Mouse (Mus musculus) naive thymus-derived CD4-positive, alpha-beta T cell, adult 2 months (primary cell): ENCODE measurements at regions not wholly inside any gene's neighbourhood (a gene's known extent, or its start where the extent isn't known, plus 50 kb on each side); places are given as distances from the start of the nearest gene placed in this dataset.
"Not testable (repeated sequence)": the region's sequence is repeated elsewhere in the genome, so short reads cannot be mapped to it uniquely, and the experiment has no call there.

Experiments used
- DNase-seq: peaks from one replicate; pipeline ENCODE4 v3.0.0-alpha.2; 2011; ENCODE audit warnings: low read depth

DNA sequence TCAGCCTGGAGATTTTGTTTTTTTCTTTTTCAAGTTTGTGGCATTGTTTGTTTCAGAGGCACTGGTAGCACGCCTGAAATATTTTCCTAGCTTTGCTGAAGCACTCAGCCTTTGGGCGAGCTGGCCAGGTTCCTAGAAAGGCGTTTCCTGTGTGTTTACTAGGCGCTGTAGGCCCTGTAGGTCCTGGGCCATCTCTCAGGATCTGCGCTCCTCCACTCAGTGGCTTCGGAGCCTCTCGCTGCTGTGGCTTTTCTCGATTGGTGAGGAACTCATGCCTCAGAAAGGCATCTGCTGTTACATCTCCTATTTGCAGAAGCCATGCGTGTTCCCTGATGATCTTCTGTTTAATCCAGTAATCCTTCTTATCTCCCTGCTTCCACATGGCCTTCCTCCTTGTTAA lies 188.0 kb upstream of the Plcz1 start:
- no peak for DNase-seq

DNA sequence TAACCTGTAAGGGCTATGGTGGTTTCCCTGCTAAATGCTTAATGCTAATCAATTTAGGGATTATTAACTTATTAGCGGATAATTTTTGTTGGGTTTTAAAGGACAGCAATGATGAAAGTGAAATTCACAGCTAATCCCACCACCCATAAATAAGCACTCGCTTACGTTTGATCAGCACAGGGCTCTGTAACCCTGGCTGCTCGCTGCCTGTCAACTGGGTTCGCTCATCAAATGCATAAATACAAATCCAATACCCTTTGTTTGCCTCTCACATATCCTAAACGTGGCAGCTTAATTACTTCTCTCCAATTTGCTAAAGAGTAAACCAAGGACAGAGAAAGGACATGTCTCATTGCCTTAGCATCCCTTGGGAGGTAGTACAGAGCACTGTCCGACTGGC lies 187.5 kb upstream of the Plcz1 start:
- DNase-seq: no peak

DNA sequence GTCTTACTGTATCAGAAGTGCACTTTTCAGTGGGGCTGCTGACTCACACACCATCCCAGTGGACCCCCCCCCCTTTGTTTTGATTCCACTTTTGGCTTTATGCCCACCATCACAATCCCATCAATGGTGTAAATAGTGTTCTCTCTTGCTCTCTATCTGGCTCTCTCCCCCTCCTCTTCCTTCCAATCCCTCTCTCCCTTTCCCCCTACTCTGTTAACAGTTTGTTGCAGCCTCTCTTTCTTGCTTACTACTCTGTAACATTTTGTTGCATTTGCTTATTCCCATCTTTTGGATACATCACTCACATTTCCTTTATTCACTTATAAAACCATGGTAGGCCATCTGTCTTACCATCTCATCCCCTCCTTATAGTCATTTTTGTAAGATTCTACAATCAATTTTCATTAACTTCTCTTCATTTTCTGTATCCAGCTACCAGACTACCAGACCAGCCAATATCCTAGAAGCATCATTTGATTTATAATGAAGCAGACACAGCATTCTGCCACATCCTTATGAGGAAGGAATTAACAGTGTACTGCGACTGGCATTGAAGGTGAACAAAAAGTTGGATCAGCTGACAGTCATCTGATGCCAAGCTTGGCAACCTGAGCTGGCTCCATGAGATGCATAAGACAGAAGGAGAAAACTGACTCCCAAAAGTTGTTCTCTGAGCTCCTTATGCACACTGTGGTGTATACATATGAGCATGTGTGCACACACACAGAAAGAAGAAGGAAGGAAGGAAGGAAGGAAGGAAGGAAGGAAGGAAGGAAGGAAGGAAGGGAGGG lies 181.5 kb upstream of the Plcz1 start:
- no peak for DNase-seq

DNA sequence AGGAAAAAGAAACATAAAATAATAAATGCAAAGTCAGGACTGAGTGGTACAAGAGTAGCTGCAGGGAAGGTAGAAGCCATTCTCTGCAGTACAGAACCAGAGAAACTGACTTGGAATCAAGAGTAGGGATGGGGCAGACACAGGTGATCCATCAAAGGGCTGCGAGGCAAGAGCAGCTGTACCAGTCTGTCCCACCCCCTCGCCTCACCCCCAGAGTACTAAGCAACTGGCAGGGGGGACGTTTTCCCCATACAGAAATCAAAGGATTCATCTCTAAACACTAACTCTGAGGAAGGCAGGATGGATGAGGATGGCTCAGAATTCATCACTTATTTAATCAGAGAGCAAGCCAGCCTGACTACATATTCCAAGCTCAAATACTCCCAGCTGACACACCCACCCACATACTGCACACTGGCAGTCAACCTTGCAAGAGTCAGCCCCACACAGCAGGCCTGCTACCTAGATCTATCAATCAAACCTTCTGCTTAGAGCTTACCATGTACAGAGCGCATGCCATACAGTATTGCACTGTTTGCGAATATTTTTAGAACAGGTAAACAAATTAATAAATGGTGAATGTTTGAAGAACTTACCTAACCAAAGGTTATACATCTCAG lies 180.5 kb upstream of the Plcz1 start:
- no peak for DNase-seq

DNA sequence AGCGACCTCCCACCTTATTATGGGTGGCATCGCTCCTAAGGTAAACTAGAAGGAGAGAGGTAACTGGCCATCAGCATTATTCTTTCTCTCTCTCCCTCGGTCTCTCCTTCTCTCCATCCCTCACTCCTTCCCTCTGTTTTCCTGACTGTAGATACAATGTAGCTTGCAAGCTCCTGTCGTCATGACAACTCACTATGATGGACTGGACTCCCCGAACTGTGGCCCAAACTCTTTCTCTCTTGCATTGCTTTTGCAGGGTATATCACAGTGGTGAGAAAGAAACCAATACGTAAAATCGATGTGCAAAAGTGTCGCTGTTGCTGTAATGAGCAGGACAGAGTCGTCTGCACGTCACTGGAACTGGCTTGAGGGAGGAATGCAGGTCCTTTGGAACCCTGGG lies 177.5 kb upstream of the Plcz1 start:
- DNase-seq: no peak

DNA sequence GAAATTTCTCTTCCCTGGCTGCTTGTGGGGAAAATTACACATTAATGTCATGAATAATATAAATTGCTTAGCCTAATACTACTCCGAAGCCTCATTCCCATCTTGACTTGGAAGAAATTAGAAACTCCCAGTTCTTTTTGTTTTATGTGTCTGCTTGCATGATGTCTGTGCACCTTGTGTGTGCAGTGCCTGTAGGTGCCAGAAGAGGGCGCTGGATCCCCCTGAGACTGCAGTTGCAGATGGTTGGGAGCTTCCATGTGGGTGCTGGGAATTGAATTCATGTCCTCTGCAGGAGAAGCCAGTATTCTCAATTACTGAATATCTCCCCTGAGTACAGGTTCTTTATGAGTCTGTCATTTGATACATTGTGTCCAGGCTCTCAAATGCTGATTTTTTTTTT lies 171.1 kb upstream of the Plcz1 start:
- no peak for DNase-seq

DNA sequence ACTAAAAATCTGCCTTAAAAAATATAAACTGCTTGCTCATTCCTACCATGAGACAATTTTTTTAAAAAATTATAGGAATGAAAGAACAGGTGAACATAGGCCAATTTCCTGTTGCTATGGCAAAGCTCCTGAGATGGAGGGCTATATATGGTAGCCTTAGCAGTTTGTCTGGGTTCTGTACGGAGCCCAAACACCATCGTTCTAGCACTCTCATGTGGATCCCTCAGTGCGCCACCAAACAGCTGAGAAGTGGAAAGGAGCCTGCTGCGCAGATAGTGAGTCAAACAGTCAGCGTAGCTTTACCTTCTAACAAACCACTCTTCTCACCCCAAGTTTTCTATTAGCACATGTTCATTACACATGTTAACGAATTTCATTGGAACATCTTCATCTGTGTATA lies 168.9 kb upstream of the Plcz1 start:
- DNase-seq: no peak

DNA sequence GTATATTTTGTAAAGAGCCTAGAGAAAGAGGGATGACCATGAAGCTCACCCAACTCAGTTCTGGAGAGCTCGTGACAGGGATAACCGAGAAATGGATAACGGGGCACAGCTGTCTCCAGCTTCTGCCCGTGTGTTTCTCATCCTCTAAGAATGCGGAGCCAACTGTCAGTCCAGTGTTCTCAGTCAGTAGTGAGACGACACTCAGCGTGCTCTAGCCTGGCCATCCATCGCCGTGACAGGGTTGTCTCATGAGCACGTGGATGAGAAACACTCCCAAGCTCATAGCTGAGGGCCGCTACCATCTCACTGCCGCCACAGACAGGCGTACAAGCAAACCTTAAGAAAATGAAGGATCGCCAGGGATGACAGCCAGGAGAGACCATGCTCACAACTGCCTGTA lies 167.8 kb upstream of the Plcz1 start:
- no peak for DNase-seq

DNA sequence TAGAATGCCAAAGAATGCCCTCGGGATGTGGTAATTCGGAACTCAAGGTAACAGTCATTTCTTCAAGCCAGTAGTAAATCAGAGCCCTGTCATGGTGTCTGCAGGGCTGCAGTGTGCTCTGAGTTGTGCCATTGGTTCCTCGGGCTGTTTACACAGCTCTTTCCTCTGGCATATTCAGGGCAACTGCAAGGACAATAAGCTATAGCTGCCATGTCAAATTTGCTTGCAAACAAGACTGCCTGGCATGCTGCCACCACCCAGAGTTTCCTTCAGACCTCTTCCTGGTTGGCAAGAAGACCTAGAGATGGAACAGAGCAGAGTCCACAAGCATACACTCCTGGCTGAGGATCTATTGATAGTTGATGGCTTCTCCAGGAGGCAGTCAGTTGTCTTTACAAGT lies 167.1 kb upstream of the Plcz1 start:
- DNase-seq: no peak

DNA sequence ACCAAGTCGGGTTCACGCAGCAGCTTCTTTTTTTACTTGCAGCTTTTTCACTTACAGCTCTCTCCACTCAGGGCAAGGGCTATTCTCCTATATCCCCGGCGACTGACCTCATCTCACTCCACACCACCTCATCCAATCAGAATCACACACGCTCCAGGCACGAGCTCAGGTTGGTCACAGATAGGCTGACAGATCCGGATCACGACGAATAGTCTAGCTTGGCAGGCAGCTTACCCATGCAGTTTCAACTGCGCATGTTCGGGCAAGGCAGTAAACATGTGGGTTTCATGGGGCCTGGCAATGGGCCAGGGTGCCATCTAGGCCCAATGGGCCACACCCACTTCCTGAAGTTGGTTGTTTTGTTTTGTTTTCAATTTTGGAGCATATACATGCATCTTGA lies 165.4 kb upstream of the Plcz1 start:
- not testable (repeated sequence) for DNase-seq

DNA sequence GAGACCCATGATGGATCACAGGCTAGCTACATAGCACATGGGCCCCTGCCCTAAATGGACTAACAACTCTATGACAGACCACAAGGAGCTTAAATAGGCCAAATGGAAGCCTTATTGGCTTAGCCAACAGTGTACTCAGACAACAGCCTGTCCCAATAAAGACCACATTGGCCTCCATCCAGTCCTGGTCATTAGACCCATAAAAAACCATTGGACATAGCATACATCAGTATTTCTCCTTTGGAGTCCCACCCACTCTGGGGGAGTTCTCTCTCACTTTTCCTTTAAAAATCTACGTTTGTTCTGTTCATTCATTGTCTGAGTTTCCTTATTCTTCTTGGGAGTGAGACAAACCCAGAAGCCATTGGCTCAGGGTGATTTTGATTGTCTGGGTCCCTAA lies 160.1 kb upstream of the Plcz1 start:
- DNase-seq: no peak

DNA sequence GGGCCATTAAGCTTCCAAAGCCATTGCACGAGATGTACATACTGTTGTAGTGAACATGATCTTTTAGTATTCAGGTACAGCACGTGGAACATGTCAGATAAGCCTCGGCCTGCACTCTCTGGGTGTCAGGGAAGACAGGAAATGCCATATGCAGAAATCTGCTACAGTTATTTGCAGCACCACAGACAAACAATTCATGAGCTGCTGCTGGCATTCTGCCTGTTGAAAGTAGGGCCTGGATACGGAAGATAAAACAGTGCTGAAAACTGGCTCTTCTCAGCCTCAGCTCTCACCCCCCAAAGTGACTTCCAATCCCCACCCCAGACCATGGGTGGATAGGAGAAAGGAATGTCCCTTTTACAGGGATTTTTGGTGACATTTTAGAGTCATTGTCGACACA lies 159.1 kb upstream of the Plcz1 start:
- DNase-seq: no peak

DNA sequence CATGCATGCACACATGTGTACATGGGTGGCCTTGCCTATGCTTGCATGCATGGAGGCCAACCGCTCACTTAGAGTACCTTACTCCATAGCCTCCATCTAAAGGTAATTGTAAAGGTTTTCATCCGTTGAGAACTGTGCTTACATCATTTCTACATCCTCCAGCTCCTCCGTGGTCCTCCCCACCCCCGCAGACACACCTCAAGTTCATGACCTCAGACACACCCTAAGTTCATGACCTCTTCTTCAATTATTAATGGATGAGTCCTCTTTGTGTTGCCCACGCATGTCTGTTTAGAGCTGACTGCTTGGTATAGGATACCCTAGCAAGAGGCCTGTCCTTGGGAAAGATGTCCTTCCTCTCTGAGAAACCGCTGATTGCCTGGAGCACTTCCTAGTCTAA lies 156.8 kb upstream of the Plcz1 start:
- DNase-seq: no peak

DNA sequence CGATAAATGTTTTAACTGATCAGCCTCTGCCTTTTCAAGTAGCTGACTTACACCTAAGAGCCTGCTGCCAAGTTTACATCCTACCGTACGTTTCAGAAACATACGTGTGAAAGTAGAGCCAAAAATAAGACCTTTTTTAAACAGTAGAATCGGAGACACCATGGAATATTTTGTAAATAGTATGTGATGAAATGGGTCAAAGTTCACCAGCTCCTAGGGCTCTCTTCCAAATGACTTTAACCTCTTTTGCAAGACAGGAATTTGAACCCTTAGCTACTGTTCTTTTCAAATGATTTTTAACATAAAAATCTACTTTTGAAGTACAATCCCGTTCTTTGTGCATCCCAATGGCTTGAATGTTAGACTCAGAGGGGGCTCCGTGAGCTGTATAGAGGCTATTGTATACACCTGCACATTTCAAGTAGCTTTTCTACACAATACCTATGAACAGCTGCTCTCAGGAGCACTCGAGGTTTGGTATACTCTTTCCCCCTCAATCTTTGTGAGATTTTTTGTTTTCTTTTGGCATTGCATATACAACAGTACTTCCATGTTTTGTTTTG lies 155.9 kb upstream of the Plcz1 start:
- DNase-seq: no peak

DNA sequence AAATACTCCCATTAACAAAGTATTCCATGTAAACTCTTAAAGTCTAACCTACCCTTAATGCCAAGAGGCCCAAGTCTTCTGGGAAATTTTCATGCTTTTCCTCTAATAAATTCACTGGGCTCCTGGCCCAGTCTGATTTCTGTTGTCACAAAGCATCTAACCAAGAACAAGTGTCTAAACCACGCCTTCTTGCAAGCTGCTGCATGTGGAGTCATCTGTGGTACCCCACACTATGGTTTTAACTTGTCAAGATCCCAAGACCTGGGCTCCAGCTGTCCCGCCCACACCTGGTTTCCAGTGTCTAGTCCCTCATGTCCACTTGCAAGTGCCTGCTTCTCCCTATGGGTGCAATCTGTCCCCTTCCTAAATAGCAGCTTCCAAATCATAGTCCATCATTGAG lies 153.0 kb upstream of the Plcz1 start:
- DNase-seq: no peak

DNA sequence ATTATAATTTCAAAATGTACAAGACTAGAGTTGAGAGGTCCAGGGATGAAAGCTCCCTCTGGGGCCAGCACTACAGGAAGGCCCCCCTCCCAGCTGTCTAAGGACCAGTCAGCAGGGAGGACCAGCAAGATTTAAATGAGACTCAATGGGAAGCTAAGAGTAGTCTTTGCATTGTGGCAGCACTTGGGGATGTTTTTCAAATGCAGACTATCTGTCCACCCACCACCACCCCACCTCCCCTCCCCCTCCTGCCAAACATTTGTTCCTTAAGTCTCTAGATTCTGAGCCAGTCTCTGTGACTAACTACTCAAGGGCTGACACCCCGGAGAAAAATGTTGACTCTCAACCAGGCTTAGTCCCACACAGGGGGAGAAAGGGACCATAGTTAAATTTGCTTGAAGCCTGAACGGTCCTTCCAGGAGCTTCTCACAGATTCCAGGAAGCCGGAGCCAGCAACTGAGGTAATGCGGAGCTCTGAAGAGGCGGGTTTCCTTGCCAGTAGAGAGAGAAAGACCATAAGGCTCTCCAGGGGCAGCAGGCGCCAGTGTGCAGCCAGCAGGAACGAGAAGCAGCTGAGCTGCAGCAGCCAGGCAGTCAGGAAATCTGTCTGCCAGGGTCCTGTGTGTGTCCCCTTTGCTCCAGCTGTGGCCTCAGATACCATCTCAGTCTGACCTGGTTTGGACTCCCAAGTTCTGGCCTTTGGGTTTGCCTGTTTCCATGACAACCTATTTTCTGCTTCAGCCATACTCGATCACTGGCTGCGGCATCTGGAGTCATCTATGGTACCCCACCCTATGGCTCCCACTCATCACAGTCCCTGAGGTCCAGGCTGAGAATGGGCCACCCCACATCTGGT lies 152.1 kb upstream of the Plcz1 start:
- DNase-seq: no peak

DNA sequence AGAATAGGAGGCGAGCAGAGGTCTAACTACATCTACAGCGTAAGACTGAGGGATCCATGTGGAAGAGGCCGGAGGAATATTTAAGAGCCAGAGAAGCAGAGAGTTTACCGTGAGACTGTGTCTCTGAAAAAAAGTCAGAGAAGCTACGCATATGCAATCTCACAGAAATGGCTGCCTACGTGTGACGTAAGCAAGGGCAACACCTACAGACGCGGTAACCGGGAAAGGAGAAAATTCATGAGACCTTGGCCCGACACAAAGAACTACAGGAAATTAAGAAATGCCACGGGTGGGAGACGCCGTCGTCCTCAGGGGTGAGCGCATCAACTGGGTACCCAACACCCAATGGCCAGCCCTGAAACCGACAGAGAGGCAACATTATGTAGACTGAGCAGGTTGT lies 151.3 kb upstream of the Plcz1 start:
- no peak for DNase-seq

DNA sequence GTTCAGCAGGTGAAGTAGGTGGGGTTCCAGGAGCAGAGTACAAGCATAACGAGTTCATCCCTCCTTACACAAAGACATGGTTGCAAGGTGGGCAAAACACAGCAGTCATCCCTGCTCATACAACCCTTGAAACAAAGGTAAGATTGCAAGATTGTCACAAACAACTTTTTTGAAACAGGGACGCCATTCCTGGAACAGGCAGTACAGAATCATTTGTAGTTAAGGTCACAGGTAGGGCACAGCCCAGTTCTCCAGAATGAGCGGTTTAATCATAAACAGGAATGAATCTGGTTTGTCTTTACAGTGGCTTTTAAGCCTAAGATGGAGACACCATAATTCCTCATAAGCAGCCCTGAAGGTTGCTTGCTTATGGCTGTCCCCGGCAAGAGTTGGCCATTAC lies 150.1 kb upstream of the Plcz1 start:
- no peak for DNase-seq

DNA sequence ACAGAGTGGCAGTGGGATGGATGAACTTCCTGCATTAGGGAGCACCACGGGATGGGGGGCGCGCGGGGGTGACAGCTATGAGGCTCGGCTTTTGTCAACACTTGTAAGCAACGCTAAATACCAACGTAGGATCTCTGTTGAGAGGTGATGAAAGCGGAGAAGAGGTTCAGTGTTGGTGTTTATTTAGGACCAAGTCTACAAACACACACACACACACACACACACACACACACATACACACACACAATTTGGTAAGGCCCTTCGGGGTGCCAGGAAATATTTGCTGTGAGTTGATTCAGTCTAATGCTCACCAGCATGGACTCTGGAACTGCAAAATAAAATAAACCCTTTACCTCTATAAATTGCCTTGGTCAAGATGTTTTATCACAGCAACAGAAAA lies 148.3 kb upstream of the Plcz1 start:
- DNase-seq: no peak

DNA sequence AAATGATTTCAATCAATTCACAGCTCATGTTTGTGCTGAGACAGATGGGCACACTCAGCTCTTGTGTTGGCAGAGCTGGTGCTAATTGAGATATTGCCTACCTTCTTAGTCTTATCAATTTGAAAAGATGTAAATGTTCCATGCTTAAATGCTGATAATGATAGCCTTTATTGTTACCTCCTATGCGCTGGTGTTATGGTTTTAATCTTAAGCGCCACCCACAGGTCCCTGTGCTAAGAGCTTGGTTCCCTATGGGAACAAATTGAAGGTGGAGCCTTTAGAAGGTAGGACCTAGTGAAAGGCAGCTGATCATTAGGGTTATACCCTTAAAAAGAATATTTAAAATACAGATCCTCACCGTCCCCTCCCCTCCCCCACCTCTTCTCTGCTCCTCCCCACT lies 146.5 kb upstream of the Plcz1 start:
- DNase-seq: no peak

DNA sequence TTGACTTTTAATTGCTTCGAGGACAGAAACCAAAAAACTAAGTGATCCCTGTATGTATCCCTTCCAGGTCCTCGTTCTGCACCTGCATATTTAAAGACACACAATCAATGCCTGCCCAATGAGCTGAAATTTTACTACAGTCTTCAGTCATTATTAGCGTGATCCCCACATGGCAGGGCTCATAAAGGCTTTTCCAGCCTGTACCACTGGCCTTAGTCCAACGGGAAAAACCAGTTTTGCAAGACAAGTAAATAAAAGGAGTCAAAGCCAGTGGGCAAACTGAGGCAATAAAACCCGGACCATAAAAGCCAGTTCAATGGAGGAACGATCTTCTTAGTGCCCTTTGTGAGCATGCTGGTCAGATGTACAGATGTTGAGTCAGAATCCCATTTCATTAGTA lies 145.8 kb upstream of the Plcz1 start:
- DNase-seq: no peak

DNA sequence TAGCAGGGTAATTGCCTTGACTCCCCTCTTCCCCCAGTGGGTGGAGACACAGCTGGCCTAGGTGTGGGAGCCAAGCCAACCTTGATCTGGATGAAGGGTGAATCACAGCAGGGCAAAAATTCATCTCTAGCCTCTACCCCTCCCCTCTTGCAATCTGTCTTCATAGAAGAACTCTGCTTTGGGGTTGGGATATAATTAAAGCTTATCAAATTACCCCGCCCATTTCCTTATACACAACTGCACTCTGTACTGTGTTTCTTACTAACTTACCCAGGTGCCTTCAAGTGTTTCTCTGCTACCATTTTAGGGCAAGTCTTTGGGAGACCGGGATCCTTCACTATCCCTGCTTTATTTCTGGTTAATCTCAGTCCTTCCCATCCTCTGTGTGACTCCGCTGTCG lies 138.7 kb upstream of the Plcz1 start:
- no peak for DNase-seq
